Mouse (Mus musculus): Measurements from ENCODE around the gene Glmp.
"Not testable (repeated sequence)": the region's sequence is repeated elsewhere in the genome, so short reads cannot be mapped to it uniquely, and the experiment has no call there.

Gene Glmp

DNA sequence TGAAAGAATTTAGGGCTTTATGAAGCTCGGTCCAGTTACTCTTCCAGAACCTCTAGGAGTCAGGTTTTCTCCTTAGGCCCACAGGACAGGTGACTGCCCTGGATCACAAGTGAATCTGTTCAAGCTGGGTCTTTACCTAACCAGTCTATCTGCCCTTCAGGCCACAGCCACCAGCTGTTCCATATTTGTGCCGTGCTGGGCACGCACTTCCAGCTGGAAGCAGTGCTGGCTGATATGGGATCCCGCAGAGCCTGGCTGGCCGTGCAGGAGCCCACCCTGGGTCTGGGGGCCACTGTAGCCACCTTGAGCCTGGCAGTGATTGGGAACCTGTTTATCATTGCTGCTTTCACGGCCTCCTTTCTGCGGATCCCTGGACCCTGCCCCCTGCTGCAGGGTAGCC is 51.8 kb downstream of the Glmp start:
- not testable (repeated sequence) for DNase-seq (ENCODE audit: low spot score)

DNA sequence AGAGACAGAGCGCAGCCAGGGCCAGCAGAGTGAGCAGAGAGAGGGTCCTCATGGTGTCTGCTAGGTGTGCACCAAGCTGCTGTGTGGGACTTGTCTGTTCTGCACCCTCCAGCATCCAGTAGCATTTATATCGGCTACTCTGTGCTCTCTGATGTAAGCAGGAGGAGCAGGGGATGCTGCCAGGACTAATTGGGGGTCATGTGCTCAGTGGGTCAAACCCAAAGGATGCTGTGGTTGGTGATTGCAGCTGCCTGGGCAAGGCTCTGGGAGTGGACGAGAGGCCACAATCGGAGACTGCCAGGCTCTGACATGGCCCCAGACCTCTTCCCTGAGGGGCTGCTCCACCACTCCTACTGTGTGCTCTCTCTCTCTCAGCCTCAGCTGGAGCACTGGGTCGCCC is 53.8 kb downstream of the Glmp start, which contains the start of gene Bglap2:
TSS of gene Bglap2 (minus strand) at position 101 of the 400 bp plus-strand sequence.
- not testable (repeated sequence) for DNase-seq (ENCODE audit: low spot score)

Data from lung, postnatal 25 days (tissue).